Mouse (Mus musculus) inflammation-experienced regulatory T-cells, adult 6 months (primary cell): ENCODE data around the gene Zfp618. TPM values are rescaled to one million over a fixed set of nuclear protein-coding genes. Genes with fewer than 3 reads are reported as not detected.

Source experiments
- ATAC-seq: one replicate; pipeline ENCODE4 v1.8.0; 2017
- polyA plus RNA-seq, 3 experiments: library from polyadenylated mRNA; unstranded; fragments of 100-300 nt; shearing (Covaris generic); gene quantifications; one replicate each; pipeline ENCODE4 v1.2.1; 2017

Zfp618 gene
- polyA plus RNA-seq, 3 experiments from 2014 or later, result 0.05 to 0.31 TPM; not detected in 1

DNA sequence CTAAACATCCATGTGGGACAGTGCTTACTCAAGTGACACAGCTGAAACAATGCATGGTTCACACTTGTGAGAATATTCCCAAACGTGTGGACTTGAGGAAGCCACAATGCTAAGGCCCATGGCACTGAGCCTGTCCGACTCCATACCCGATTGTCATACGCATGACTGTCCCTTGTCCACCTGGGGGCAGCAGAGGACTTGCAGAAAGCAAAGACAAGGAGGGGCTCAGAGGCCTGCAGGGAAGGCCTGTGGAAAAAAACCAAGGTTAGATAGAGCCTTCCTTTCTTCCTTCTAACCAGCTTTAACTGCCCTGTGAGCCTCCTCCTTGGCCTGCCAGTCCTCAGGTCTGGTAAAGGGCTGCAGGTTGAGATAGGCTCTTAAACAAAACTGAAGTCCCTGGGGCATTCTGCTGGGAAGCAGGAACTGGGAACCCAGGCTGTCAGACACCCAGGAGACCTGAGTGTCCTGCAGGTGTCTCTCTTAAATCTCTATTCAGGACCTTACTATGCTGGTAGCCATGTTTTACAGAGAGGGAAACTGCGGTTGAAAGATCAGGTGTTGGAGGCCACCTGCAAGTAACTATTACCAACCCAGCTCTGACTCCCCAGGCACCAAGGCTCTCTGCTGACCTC lies 193.7 kb downstream of the Zfp618 start:
- ATAC-seq, result no peak

DNA sequence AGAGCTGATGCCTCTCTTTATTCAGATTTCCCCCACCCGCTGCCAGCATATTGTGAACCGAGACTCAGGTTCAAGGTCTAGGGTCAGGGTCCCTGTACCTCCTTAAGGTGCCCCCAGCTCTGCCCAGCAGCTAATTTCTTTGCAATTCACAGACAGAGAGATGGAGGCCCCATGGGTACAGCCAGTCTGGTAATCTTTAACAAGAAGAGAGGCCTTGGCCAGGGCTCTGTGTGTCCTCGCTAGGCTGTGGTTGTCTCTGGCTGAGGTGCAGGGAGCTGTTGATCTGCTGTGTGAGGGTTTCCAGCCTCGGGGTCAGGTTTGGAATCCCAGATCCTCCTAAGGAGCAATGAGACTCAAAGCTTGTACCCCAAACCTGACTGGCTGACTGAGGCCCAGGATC lies 200.3 kb downstream of the Zfp618 start:
- no peak for ATAC-seq

DNA sequence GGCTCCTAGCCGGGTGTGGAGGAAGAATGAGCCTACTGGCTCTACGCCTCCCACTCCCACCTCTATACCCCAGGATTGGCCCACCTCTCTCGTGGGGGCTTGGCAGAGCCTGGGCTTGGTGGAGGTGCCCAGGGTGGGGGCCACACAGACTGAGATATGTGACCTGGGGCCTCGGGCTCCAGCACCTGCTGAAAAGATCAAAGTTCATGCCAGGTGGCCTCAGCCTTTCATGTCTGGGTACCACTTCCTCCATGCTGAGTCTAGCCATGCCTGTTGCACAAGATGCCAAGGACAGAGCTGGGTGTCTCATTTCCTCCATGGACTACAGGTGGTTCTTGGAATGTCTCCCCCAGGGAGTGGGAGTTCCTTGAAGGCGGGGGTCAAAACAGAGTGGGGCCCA lies 200.9 kb downstream of the Zfp618 start:
- no peak for ATAC-seq

DNA sequence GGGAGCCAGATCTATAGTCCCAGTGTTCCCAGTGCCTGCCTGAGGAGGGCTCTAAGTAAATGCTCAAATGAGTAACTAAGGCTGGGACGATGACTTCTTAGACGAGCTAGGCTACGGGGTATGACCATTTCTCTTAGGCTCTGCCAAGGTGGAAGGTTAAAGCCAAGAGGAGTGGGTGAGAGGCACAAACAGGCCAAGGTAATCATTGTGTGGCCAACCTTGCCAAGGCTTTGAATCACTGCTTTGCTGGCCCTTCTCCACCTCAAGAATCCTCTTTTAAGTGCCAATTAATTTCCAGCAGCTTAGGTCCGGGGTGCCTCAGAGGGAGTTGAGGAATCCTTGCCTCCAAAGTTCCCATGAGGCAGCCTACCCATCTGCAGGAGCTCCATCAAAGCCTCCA lies 204.7 kb downstream of the Zfp618 start:
- no peak for ATAC-seq

DNA sequence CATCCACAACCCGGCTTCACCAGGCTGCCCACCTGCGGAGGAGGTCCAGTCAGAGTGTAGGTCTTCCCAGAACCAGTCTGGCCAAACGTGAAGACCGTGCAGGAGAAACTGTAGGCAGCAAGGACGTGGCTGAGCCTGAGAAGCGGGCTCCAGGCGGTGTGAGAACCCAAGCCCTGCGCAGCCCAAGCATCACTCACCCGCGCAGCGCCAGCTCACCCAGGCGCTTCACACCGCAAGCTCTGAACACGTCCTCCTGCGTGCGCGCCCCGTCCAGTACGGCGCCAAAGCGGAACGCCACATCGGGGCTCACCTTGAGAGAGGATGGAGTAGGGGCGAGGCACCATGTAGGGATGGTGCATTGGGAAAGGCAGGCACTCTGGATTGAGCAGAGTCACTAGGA lies 205.7 kb downstream of the Zfp618 start:
- no peak for ATAC-seq

DNA sequence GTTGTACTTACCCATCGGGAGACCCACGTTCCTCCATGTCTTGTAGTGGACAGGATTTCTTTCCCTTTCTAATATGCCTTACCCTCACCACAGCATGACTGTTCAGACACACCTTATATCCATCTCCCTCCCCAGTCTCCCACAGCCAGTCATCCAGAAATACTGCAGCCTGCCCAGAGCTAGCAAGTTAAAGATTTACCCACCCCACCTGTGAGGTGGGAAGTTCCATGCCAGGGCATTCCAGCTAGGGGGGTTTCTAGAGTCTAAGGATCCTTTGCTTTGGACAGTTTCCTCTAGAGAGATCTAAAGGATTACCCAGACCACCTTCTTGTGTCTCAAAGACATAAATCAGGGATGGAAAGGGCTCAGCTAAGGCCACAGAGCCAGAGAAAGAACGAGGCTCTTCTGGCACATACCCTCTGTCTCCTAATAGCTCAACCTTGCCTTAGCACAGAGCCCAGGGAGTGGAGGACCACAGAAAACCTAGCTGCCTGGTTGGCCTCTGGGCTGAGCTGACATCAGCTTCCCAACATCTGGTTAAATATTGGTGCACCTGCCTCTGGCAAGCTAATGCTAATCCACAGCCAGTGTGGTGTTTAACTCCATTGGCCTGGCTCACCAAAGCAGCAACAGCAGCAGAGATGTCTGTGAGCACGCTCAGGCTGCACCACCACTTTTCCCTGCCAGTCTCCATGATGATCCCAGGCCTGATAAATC lies 206.8 kb downstream of the Zfp618 start, which contains the start of gene Kif12:
Gene Kif12, minus strand, starts transcription at position 163 of the 717 bp plus-strand sequence.
- no peak for ATAC-seq

DNA sequence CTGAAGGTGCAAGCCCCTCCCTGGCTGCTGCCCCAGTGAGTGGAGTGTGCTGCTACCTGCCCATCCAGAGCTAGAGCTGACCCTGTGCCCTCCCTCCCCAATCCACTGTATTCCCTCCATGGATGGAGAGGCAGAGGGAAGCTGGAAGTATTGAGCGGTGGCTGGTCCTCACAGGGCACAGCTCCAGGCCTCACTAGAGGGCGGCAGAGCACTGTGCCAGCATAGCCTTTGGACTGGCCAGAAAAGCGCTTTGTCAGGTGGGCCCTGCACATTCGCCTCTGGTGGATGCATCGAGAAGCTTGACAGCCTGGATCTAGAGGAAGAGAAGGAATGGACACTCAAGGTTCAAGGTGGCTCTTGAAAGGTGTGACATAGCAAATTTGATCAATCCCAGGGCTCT lies 216.2 kb downstream of the Zfp618 start:
- ATAC-seq, result no peak

DNA sequence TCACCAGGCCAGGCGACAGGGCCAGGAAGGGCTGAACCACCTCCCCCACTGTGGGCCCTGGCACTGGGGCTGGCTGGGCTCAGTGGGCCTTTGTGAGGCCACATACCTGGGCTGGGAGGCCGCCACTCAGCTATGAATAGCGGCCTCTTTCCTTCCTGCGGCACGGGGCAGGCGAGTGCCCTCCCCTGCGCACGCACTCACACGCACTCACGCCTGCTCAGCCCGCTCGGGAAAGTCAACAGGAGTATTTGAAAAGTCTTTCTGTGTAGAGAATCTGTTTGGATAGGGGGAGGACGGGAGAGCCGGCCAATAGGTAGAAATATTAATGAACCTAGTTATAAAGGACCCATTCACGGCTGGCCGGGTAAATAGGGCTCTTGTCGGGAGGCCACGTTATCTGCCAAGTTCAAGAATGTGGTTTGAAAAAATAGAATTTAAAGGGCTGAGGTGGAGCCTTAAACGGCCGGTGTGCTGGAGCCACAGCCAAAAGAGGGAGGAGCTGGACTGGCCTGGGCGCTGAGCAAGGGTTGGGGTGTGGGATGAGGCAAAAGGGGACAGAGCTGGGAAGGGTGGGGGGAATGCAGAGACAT lies 221.0 kb downstream of the Zfp618 start:
- ATAC-seq, result no peak

Other genes with a start within 250 kb of the Zfp618 start
- gene Ambp, start 189.2 kb downstream of the Zfp618 start, polyA plus RNA-seq, result not detected
- not detected for gene Kif12, start 206.6 kb downstream of the Zfp618 start, polyA plus RNA-seq
- 1 to 10 TPM in 1 of 3 experiments, under 1 TPM in 2; 0.11 to 1.2 (median 0.65) TPM for gene Col27a1, start 248.4 kb downstream of the Zfp618 start, polyA plus RNA-seq